Mouse (Mus musculus) lung, embryonic 16.5 days (tissue): ENCODE data around the gene Prdm9. TPM values are rescaled to one million over a fixed set of nuclear protein-coding genes. Genes with fewer than 3 reads are reported as not detected.

ENCODE experiments used
- ATAC-seq: fragments of 200-750 bp; cut with Nextera tagmentation; 2 replicates; pipeline ENCODE4 v1.8.0; 2017; ENCODE audit warnings: low read depth, mild to moderate bottlenecking, moderate library complexity
- H3K27ac ChIP-seq: fragments of 300-500 bp; sonication (generic); 2 replicates; pipeline ENCODE4 v1.5.1; 2014; ENCODE audit warnings: mild to moderate bottlenecking, control low read depth, low read length
- H3K27me3 ChIP-seq: fragments of 300-500 bp; sonication (generic); 2 replicates; pipeline ENCODE4 v1.6.1; 2014; ENCODE audit warnings: low read depth, low read length, mixed read lengths; ENCODE audit not compliant: control insufficient read depth, insufficient read depth
- H3K36me3 ChIP-seq: fragments of 300-500 bp; sonication (generic); 2 replicates; pipeline ENCODE4 v1.6.1; 2014; ENCODE audit warnings: low read length; ENCODE audit not compliant: control insufficient read depth, insufficient read depth
- H3K4me1 ChIP-seq: fragments of 300-500 bp; sonication (generic); replicated peaks from 2 replicates; pipeline ENCODE4 v1.6.1; 2014; ENCODE audit warnings: low read length, mixed read lengths; ENCODE audit not compliant: control insufficient read depth, insufficient read depth
- H3K4me2 ChIP-seq: fragments of 300-500 bp; sonication (generic); 2 replicates; pipeline ENCODE4 v1.6.1; 2014; ENCODE audit warnings: low read depth, low read length, control low read depth
- H3K4me3 ChIP-seq: fragments of 300-500 bp; sonication (generic); 2 replicates; pipeline ENCODE4 v1.5.1; 2014; ENCODE audit warnings: mild to moderate bottlenecking, low read length, control low read depth
- H3K9ac ChIP-seq: fragments of 300-500 bp; sonication (generic); 2 replicates; pipeline ENCODE4 v1.6.1; 2014; ENCODE audit warnings: low read length, control low read depth
- H3K9me3 ChIP-seq: fragments of 300-500 bp; sonication (generic); 2 replicates; pipeline ENCODE4 v1.6.1; 2016; ENCODE audit warnings: low read length; ENCODE audit not compliant: control insufficient read depth
- WGBS: fragments of 180-500 bp; shearing (Covaris S2); extraction: QIAGEN DNeasy Blood & Tissue Kit; methylation state at CpG from one replicate; pipeline ENCODE4 v1.1.7; 2014; 5-methylcytosine and 5-hydroxymethylcytosine counted together
- polyA plus RNA-seq: library from polyadenylated mRNA; unstranded; fragments of >200 nt; fragmentation: Nextera tagmentation; extraction: Ambion mirVana; gene quantifications from 2 replicates; pipeline ENCODE4 v1.2.1, GENCODE M21; 2015

The Prdm9 gene
- polyA plus RNA-seq, 1 experiment from 2014 or later, result 2.6 TPM

DNA sequence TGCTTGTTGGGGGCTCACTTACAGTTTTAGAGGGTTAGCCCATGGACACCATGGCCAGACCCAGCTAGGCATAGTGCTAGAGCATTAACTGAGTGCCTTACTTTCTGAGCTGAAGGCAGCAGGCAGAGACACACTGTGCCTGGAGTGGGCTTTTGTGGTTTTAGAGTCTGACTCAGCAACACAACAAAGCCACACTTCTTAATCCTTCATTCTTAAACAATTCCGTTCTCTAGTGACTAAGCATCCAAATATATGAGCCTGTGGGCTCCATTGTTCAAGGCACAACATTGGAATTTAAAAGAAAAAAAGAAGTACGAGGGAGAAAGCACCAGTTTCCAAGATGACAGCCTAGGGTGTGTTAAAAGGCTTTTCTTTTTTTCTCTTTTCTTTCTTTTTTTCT, 53.5 kb downstream of the Prdm9 start:
- H3K9ac ChIP-seq, result no peak overlapping the region
- H3K4me2 ChIP-seq, result no peak overlapping the region
- no peaks in the 10 kb centered on the region for H3K27me3 ChIP-seq
- peaks cover 68% of the 10 kb centered on the region for H3K36me3 ChIP-seq
- H3K9me3 ChIP-seq, result no peaks in the 10 kb centered on the region
- 94% methylated on average over 2 of the region's 2 CpGs for WGBS
- ATAC-seq, result no peak
- H3K27ac ChIP-seq, result no peak overlapping the region
- no peak overlapping the region for H3K4me3 ChIP-seq
- no peaks in the 10 kb centered on the region for H3K4me1 ChIP-seq

DNA sequence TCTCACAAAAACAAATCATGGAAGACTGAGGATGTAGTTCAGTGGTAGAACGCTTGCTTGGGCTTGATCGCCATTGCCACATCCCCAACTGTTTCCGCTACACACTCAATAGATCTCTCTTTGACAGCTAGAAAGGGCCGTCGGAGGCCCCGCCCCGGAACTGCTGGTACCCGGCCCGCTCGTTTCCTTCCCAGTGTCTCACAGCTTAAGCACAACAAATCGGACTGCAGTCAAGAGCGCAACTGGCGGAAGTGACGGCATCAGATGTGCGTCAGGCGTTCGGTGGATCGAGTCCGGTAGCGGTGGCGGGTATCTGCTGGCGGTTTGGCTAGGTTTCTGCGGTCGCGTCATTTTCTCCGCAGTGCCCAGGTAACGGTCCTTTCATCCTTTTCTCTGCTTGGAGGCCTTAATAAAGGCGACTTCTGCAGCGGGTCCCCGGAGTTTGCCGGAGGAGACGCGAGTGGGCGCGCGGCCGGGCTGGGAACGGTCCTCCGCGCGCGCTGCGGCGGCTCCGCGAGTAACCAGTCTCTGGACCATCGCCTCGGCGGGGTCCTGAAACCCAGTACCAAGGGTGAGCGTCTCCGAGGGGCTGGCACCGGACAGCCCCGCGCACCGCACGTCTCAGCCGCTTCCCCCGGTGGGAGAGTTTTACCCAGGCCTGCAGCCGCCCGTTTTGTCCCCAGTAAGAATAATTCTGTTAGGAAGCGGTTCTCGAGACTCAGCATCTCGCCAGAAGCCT, 64.3 kb downstream of the Prdm9 start, which contains the start of the genes Psmb1 and Tbp:
Gene Psmb1 (minus strand): TSS at position 96 of the 739 bp plus-strand sequence.
Gene Tbp (plus strand): TSS at position 233 of the 739 bp plus-strand sequence.
- Histone ChIP-seq H3K9ac (peak within 1 kb of the TSS; percentile 94), H3K4me3 (peak within 1 kb of the TSS; percentile 97), H3K9me3 (no peaks in the 10 kb centered on the region)

DNA sequence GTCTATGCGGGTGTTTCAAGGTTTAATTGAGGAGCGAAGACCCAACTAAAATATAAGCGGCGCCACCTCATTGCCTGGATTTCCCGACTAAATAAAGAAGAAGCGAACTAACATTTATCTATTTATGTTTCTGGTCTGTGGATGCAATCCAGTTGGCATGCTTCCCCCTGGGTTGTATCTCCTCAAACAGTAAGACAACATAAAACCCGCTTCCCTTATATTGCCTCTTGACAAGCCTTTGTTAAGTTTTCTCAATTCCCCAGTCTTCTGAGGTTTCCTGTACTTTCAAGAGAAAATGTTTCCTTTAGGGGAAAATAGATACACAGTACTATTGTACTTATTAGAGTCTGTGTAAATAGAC, 65.4 kb downstream of the Prdm9 start:
- no peak for ATAC-seq
- WGBS, result 39% methylated on average over 7 of the region's 7 CpGs
- no peaks in the 10 kb centered on the region for H3K27me3 ChIP-seq
- peaks cover 9% of the 10 kb centered on the region; the same call in 1 of the 2 replicates for H3K36me3 ChIP-seq
- H3K27ac ChIP-seq, result peak overlapping the region; percentile 88
- H3K9ac ChIP-seq, result peak overlapping the region; percentile 86; the same call in 1 of the 2 replicates
- H3K9me3 ChIP-seq, result no peaks in the 10 kb centered on the region
- H3K4me2 ChIP-seq, result peak overlapping the region; percentile 74
- peaks cover 26% of the 10 kb centered on the region for H3K4me1 ChIP-seq
- H3K4me3 ChIP-seq, result peak overlapping the region; percentile 78

More for the DNA sequence above, 64.3 kb downstream of the Prdm9 start, which contains the start of the genes Psmb1 and Tbp:
- peak within 1 kb of the TSS; percentile 88 for H3K27ac ChIP-seq
- no peaks in the 10 kb centered on the region for H3K27me3 ChIP-seq
- ATAC-seq, result peak; percentile 95
- under 1% methylated on average over 63 of the region's 63 CpGs for WGBS
- H3K4me2 ChIP-seq, result peak within 1 kb of the TSS; percentile 88
- peaks cover 15% of the 10 kb centered on the region for H3K36me3 ChIP-seq
- peaks cover 26% of the 10 kb centered on the region for H3K4me1 ChIP-seq

DNA sequence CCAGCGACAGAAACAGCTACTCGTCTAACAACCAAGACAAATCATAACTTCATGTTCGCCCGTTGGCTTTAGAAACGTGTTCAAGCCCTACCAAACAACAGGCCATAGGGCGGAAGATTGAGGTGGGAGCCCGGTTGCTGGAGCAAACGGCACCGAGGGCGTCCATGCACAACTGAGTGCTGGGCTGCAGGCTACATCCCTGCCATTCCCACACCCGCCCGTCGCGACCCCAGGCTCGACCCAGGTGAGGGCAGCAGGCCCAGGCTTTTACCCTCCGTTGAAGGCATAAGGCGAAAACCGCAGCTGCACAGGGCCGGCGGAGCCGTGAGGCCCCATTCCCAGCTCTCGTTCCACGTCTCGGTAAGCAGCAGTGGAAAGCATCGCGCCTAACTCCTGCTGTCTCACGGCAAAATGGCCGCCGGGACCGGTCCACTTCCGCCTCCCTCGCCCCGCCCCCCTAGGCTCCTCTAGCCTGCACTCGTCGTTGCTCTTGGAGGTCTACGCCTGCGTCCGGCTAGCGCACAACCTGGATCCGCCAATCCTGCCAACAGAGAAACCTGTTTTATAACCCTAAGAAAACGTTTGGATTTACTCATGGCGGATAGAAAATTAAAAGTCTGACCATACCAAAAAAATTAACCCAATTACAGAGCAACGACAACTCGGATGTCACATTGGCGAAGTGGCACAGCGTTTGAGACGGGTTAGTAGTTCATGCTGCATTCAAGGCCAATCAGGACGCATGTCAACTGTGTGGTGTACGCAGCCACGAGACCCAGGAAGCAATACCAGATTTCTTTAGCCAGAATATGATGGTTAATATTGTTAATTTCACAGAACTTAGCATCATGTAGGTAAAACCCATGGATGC, 66.0 kb downstream of the Prdm9 start:
- Histone ChIP-seq H3K27ac (peak overlapping the region; percentile 94), H3K4me3 (peak overlapping the region; percentile 78), H3K9me3 (no peaks in the 10 kb centered on the region), H3K36me3 (peaks cover 7% of the 10 kb centered on the region; the same call in 1 of the 2 replicates), H3K9ac (peak overlapping the region; percentile 86), H3K4me1 (peaks cover 26% of the 10 kb centered on the region), H3K4me2 (peak overlapping the region; percentile 74), H3K27me3 (no peaks in the 10 kb centered on the region)
- WGBS, result under 1% methylated on average over 50 of the region's 50 CpGs
- ATAC-seq, result peak; percentile 94

Other genes starting within 250 kb of the Prdm9 start
- gene Dll1, start 187.5 kb downstream of the Prdm9 start, polyA plus RNA-seq, result 4.4 and 7.1 TPM in 2 replicates
- 26.1 and 27.4 TPM in 2 replicates for gene Fam120b, start 168.2 kb downstream of the Prdm9 start, polyA plus RNA-seq
- 250 and 259 TPM in 2 replicates for gene Psmb1, start 64.6 kb downstream of the Prdm9 start, polyA plus RNA-seq
- gene Tbp, start 64.5 kb downstream of the Prdm9 start, polyA plus RNA-seq, result 46.9 and 47.3 TPM in 2 replicates
- 29.6 and 33.6 TPM in 2 replicates for gene Pdcd2, start 37.1 kb downstream of the Prdm9 start, polyA plus RNA-seq
- gene Chd1, start 140.6 kb upstream of the Prdm9 start, polyA plus RNA-seq, result 17.7 and 18.3 TPM in 2 replicates